Mouse (Mus musculus) right cerebral cortex, postnatal 10 days (tissue): Measurements from ENCODE around the gene Tctex1d2.

Experiments
- DNase-seq, 2 experiments: peaks; one replicate each; pipeline ENCODE4 v3.0.0; 2021; ENCODE audit warnings: low spot score in 2 of 2

Gene Tctex1d2

DNA sequence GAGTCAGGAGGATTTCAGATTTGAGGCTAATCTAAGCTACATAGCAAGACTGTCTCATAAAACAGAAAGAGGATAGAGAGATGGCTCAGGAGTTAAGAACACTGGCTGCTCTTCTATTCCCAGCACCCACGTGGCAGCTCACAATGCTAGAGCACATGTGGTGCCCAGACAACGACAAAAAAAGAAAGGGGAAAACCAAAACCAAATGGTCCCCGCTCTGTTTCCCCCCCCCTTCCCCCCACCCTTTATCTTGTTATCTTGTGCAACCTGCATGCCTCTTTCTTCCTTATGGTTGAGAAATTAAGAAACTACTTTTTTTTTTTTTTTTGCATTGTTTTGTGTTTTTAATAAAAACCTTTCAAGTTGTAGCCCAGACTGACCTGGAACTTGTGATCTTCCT, 49.0 kb downstream of the Tctex1d2 start:
- DNase-seq = no peak

DNA sequence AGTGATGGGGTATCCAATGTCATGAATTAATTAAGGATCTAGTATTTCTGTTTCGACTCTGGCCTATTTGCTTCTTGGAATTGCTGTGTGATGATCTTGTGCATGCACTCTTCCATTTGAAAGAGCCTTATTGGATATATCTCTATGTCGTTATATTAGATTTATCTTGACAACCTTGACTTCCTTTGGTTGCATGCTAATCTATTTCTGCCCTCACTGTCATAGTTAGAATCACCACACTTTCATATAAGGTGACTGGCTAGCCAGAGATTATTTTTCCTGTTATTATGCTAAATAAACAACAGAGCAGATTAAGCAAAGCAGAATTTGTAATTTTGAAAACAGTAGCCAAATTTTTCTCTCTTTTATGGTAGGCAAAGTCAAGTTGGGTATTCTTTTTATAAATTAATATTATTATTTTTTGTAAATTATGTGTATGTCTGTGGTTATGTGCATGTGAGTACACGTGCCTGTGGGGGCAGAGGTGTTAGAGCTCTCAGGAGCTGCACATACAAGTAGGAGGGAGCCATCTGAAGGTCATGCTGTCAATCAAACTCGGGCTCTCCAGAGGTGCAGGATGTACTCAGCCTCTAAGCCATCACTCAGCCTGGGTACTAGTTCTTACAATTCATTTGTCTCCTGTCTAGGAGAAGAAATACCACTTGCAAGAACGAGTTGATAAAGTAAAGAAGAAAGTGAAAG, 50.1 kb downstream of the Tctex1d2 start:
- no peak for DNase-seq

- no peak for DNase-seq
Observed at GRCm38 (mm10) chr16:32472276-32473015, 52.9 kb downstream of the Tctex1d2 start.

DNA sequence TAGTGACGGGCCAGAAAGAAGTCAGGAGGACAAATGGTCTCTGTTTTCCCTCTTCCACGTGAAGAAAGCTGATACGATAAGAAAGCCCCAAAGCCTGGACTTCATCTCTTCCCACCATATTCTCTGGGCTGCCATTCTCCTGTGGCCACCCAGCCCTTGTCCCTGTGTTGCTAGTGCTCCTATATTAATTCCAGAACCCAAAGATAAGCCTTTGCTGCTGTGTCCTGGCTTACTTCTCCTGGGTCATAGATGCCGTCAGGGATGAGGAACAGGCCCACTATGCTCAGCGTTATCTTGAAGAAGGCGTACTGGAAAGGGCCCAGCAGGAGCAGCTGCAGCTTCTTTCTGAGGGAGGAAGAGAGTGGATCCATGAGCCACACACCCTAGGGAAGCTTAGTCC, 57.8 kb downstream of the Tctex1d2 start:
- no peak for DNase-seq
